Mouse (Mus musculus) layer of hippocampus, adult 11-12 months (tissue): Measurements from ENCODE around the gene Psrc1.

ENCODE experiments used
- DNase-seq: peaks from one replicate; pipeline ENCODE4 v3.0.0; 2022; ENCODE audit warnings: low spot score

Psrc1 gene

GRCm38 (mm10) chr3:108389111-108389545 is 5.5 kb downstream of the Psrc1 start:
- peak; percentile 98 for DNase-seq

GRCm38 (mm10) chr3:108392299-108392698 is 8.7 kb downstream of the Psrc1 start:
- DNase-seq = no peak

GRCm38 (mm10) chr3:108392793-108393192 is 9.2 kb downstream of the Psrc1 start:
- no peak for DNase-seq

GRCm38 (mm10) chr3:108398281-108398680 is 14.6 kb downstream of the Psrc1 start:
- DNase-seq = no peak

GRCm38 (mm10) chr3:108400442-108400841 is 16.8 kb downstream of the Psrc1 start:
- DNase-seq = no peak

GRCm38 (mm10) chr3:108401692-108402527 is 18.3 kb downstream of the Psrc1 start:
- peak; percentile 85 for DNase-seq

- no peak for DNase-seq
Observed at GRCm38 (mm10) chr3:108402528-108402920, 18.9 kb downstream of the Psrc1 start.

- peak; percentile 67 for DNase-seq
Observed at GRCm38 (mm10) chr3:108405536-108406305, 22.1 kb downstream of the Psrc1 start.

GRCm38 (mm10) chr3:108406306-108406885 is 22.8 kb downstream of the Psrc1 start:
- DNase-seq = peak; percentile 55

- DNase-seq = no peak
Observed at GRCm38 (mm10) chr3:108408517-108409008, 24.9 kb downstream of the Psrc1 start.

- no peak for DNase-seq
Observed at GRCm38 (mm10) chr3:108409656-108410358, 26.2 kb downstream of the Psrc1 start.

GRCm38 (mm10) chr3:108410359-108410714 is 26.7 kb downstream of the Psrc1 start:
- DNase-seq = no peak

- no peak for DNase-seq
Observed at GRCm38 (mm10) chr3:108411026-108411753, 27.6 kb downstream of the Psrc1 start.

GRCm38 (mm10) chr3:108411754-108412121 is 28.1 kb downstream of the Psrc1 start:
- peak; percentile 59 for DNase-seq

- no peak for DNase-seq
Observed at GRCm38 (mm10) chr3:108413634-108414360, 30.2 kb downstream of the Psrc1 start.

- DNase-seq = no peak
Observed at GRCm38 (mm10) chr3:108414857-108415830, 31.5 kb downstream of the Psrc1 start, which contains the start of gene Celsr2. TSS of gene Celsr2 (minus strand) at chr3:108415552.

- DNase-seq = peak; percentile 84
Observed at GRCm38 (mm10) chr3:108415831-108416223, 32.2 kb downstream of the Psrc1 start.

GRCm38 (mm10) chr3:108423006-108423405 is 39.4 kb downstream of the Psrc1 start:
- DNase-seq = no peak
